Mouse (Mus musculus) bone marrow macrophage, adult 2 months (primary cell): ENCODE results near the gene Rims1. TPM values are rescaled to one million over a fixed set of nuclear protein-coding genes. Genes with fewer than 3 reads are reported as not detected.

Experiments
- H3K27ac ChIP-seq: 2 replicates; pipeline ENCODE4 v1.5.1; 2012; ENCODE audit warnings: low read depth, low read length; ENCODE audit not compliant: insufficient read depth
- H3K4me1 ChIP-seq: 2 replicates; pipeline ENCODE4 v1.6.1; 2012; ENCODE audit warnings: low read length; ENCODE audit not compliant: control insufficient read depth, insufficient read depth
- H3K4me3 ChIP-seq: 2 replicates; pipeline ENCODE4 v1.5.1; 2012; ENCODE audit warnings: mild to moderate bottlenecking, low read length, moderate library complexity; ENCODE audit not compliant: insufficient read depth
- CTCF ChIP-seq: IDR thresholded peaks from 2 replicates; pipeline ENCODE4 v1.5.1; 2012; ENCODE audit warnings: low read depth, mild to moderate bottlenecking, low read length, moderate library complexity
- POLR2A ChIP-seq: IDR thresholded peaks from 2 replicates; pipeline ENCODE4 v1.6.1; 2012; ENCODE audit warnings: mild to moderate bottlenecking, low read depth, low read length, borderline replicate concordance
- polyA plus RNA-seq: library from polyadenylated mRNA; stranded (reverse); fragments of >200 nt; gene quantifications from 2 replicates; pipeline ENCODE4 v1.2.4, GENCODE M21; 2012; ENCODE audit not compliant: missing spikeins, insufficient read depth, insufficient read length

The Rims1 gene
- polyA plus RNA-seq, 1 experiment: not detected

DNA sequence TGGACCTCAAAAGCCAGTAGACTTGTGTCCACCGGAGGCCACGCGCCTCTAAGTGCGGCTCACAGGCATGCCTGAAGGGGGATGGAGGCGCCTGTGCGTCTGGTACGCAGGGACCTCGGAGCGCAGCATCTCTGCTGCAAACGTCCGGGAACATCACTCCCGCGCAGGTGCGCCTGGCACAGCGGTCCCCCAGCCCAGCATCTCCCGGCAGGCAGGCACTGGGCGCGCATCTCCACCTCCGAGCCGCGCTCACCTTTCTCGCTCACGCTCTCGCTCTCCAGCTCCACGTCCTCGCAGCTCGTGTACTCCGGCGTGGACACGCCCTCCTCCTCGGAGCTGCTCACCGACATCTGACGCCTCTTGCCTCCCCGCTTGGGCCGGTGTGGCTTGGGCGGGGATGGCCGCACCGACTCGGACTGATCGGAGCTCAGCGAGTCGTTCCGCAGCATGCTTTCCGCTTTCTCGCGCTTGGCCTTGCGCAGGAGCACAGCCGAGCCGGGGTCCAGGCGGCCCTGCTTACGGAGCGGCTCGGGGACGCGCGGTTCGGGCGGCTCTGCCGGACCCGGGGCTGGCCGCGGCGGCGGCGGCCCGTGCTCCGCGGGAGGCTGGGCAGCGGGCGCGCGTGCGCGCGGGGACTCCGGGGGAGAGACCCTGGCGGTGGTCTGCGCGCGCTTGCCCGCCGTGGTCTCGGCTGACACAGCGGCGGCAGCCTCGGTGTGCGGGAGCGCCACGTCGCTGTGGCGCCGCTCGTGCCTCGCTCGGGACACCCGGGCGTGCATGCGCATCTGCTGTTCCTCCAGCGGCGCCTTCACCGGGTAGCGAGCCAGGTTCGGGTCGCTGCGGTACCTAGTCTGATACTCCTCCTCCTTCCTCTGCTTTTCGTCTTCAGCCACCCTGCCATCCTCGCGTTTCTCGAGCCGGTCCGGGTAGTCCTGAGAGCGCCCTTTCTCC is 272.4 kb downstream of the Rims1 start:
- Histone ChIP-seq H3K4me1 (no peaks in the 10 kb centered on the region), H3K27ac (no peak overlapping the region), H3K4me3 (no peak overlapping the region)
- TF ChIP-seq POLR2A (no peak), CTCF (no peak)

DNA sequence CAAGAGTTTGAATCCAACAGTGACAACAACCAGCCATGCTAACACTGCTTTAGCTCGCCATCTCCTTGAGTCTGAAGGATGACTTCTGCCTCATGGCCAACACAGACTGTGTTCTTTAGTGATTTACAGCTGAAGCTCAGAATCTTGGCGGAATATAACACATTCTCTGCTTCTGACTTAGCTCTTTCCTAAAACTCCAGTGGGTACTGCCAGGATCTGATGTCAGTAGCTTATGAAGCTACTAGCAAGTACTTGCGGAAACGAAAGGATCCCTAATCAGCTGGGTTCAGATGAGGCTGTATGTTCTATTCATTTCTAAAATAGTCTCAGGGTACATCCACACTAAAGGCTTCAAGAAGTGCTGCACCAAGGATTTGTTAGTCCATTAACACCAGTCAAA is 290.7 kb downstream of the Rims1 start:
- Histone ChIP-seq H3K4me3 (no peak overlapping the region), H3K4me1 (no peaks in the 10 kb centered on the region), H3K27ac (no peak overlapping the region)
- TF ChIP-seq POLR2A: no peak
- TF ChIP-seq CTCF: no peak

DNA sequence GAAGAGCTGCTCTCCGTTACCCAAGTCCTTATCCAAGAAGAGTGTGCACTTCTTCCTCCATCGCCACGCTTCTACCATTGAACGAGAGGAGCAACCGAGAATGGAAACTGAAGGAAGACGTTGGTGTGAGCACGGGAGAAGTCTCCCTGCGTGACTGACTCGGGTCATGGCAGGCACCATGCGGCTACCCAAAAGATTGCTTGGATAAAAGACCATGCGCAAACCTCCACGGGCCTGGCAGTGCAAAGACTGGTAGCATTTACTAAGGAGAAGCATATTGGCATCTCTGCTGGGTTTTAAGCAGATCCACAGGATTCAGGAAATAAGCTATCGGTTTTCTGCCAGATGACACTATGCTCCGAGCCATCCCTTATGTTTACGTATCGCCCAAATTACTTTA is 293.4 kb downstream of the Rims1 start:
- Histone ChIP-seq H3K27ac (no peak overlapping the region), H3K4me3 (no peak overlapping the region), H3K4me1 (no peaks in the 10 kb centered on the region)
- TF ChIP-seq CTCF (no peak), POLR2A (no peak)

DNA sequence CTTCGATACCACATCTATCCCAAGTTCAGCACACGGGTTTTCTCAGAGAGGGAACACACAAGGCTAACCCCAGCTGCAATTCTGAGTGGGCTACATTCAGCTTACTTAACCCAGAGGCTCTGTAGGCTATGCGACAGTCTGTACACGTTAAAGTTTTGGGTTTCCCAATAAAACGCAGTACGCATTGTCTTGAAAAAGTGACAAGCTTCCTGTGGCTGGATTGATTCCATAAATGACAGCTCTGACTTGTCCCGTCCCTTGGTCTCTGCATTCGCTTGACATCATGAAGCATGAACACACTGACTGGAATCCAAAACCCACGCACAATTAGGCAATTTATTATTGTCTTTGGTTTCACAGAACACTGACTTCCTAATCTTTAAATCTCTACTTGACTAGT is 294.2 kb downstream of the Rims1 start:
- Histone ChIP-seq H3K4me3 (no peak overlapping the region), H3K4me1 (no peaks in the 10 kb centered on the region), H3K27ac (no peak overlapping the region)
- no peak for TF ChIP-seq POLR2A
- TF ChIP-seq CTCF: no peak

DNA sequence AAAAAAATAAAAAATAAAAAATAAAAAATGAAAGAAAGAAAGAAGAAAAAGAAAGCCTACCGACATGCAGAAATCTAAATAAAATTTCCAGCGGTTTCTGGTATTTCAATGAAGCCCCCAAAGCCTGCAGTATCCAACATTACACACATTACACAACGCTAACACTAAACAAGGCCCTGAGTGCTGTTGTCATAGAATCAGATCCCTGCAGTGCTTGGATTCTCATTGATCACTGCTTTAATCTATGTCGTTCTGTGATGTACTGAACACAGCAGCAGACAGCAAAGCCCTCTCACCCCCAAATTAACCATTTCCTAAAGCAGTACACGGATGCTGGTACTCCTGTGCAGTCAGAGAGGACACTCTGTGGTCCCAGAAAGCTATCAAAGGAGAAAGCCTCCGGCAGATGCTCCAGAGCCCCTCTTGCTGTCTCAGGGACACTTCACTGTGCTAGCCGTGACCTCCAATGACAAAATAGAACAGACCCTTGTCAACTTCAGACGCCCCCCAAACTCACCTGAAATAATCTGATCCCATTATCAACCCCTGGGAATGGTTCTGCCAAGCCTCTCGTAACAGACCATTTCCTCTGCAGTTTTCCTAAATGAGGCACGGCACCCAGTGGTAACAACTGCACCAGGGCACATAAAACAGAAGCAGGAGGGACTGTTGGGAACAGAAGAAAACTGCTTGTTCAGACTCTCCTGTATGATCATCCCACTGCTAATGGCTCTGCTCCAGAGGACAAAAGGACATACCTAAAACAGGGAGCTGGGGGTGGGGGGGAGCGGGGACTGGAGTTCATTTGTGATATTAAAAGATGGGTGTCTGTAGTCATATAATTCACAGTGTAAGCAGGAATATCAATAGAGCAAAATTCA is 296.8 kb downstream of the Rims1 start:
- TF ChIP-seq CTCF (no peak), POLR2A (no peak)
- Histone ChIP-seq H3K4me1 (no peaks in the 10 kb centered on the region), H3K27ac (no peak overlapping the region)

DNA sequence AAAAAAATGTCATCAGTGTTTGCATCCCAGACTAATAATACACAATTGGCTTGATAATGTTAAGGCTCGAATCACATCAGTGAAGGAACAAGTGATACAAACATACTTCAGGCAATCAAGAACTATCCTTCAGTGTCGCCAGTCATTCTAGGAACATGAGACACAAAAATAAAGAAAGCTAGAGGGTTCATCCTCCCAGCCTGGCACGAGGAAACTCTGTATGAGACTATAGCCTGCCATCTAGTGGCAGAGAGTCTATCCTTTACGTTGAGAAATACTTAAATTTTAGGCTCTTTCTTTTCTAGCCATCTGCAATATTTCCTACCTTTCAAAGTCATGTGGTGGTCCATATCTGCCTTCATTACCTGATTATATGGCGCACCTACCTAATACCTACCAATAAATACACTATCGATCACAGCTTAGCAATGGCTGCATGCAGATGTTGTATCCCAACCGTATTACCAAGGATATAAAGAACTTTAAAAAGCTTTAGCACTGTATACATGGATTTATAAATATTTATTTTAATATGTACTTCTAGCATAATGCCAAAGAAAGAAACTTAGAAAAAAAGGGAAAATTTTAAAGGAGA is 318.4 kb downstream of the Rims1 start:
- no peak overlapping the region for H3K4me3 ChIP-seq
- H3K27ac ChIP-seq: no peak overlapping the region
- TF ChIP-seq POLR2A (no peak), CTCF (no peak)
- H3K4me1 ChIP-seq: no peaks in the 10 kb centered on the region

More for the DNA sequence above, 296.8 kb downstream of the Rims1 start:
- no peak overlapping the region for H3K4me3 ChIP-seq

DNA sequence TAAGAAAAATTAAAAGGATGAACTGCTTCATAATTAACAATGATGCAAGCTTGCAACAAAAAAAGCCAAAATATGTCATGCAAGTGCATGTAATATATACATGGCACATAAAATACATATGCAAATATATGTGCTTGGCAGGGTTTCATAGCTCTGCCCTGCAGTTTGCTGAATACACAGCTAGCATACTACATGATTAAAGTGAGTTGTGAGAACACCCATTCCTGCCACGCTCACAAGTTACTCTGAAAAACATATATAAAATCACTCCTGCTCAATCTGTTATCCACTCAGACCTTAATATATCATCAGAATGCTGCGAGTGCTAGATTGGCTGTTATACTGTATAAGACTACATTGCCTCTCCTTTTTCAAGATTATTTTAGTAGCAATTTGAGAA is 329.6 kb downstream of the Rims1 start:
- no peak overlapping the region for H3K4me3 ChIP-seq
- H3K4me1 ChIP-seq: no peaks in the 10 kb centered on the region
- no peak for TF ChIP-seq CTCF
- H3K27ac ChIP-seq: no peak overlapping the region

DNA sequence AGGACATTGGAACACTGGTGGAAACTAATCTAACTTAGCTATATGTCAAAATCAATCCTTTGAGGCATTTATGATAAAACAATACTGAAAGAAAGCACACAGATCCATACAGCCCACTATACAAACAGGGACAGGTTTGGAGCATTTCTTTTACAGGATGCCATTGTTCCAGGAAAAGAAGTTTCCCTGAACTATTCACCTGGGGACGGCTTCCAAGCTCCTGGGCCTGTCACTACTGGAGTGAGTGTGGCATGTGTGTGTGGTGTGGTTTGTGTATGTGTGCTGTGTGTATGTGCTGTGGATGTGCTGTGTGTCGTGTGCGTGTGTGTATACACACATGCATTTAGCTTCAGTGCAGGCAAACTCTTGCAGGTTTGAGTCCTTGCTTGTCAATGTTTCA is 338.8 kb downstream of the Rims1 start:
- TF ChIP-seq POLR2A (no peak), CTCF (no peak)

DNA sequence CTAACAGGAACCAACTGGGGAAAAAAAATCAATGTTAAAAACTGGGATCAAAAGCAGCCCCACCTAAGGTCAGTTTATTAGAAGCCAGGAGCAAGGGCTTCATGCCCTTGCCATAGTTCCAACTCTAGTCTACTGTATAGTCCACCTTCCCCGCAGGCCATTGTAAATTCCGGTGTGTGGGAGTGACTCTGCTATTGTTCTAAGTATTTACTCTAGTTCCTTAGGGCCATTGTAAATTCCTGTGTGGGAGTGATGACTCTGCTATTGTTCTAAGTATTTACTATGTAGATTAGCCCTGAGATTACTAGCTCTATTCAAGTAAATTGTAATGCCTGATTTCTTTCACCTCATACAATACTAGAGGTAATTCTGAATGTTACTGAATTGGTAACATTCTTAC is 339.2 kb downstream of the Rims1 start:
- Histone ChIP-seq H3K4me3 (no peak overlapping the region), H3K27ac (no peak overlapping the region), H3K4me1 (no peaks in the 10 kb centered on the region)
- TF ChIP-seq POLR2A (no peak), CTCF (no peak)

More for the DNA sequence above, 338.8 kb downstream of the Rims1 start:
- Histone ChIP-seq H3K4me3 (no peak overlapping the region), H3K4me1 (no peaks in the 10 kb centered on the region), H3K27ac (no peak overlapping the region)
